Mouse (Mus musculus) left cerebral cortex, adult 9 months (tissue): Measurements from ENCODE around the gene Galnt16.

ENCODE experiments used
- DNase-seq, 2 experiments: peaks; one replicate each; pipeline ENCODE4 v3.0.0; 2022; ENCODE audit warnings: low spot score in 2 of 2

Gene Galnt16

GRCm38 (mm10) chr12:80530630-80531029, 12.6 kb downstream of the Galnt16 start:
- no peak for DNase-seq

GRCm38 (mm10) chr12:80531585-80531984, 13.5 kb downstream of the Galnt16 start:
- no peak for DNase-seq

- no peak for DNase-seq
These were observed 15.8 kb downstream of the Galnt16 start for GRCm38 (mm10) chr12:80533876-80534275.

- DNase-seq, result no peak
These were observed 19.2 kb downstream of the Galnt16 start for GRCm38 (mm10) chr12:80537313-80537712.

- no peak for DNase-seq
These were observed 20.2 kb downstream of the Galnt16 start for GRCm38 (mm10) chr12:80538311-80538710.

GRCm38 (mm10) chr12:80545310-80545709, 27.2 kb downstream of the Galnt16 start:
- peak in 1 of 2 experiments; percentile 41 for DNase-seq

GRCm38 (mm10) chr12:80549646-80550045, 31.6 kb downstream of the Galnt16 start:
- no peak for DNase-seq

- no peak for DNase-seq
These were observed 35.1 kb downstream of the Galnt16 start for GRCm38 (mm10) chr12:80553157-80553556.

GRCm38 (mm10) chr12:80554312-80554711, 36.2 kb downstream of the Galnt16 start:
- DNase-seq, result no peak

GRCm38 (mm10) chr12:80561904-80562303, 43.8 kb downstream of the Galnt16 start:
- no peak for DNase-seq

- no peak for DNase-seq
These were observed 44.7 kb downstream of the Galnt16 start for GRCm38 (mm10) chr12:80562793-80563192.

GRCm38 (mm10) chr12:80564990-80565389, 46.9 kb downstream of the Galnt16 start:
- DNase-seq, result no peak

- no peak for DNase-seq
These were observed 47.7 kb downstream of the Galnt16 start for GRCm38 (mm10) chr12:80565793-80566192.

GRCm38 (mm10) chr12:80566502-80566901, 48.4 kb downstream of the Galnt16 start:
- no peak for DNase-seq

- peak; percentile 45 to 58 for DNase-seq
These were observed 49.3 kb downstream of the Galnt16 start for GRCm38 (mm10) chr12:80567375-80567774.

GRCm38 (mm10) chr12:80569561-80569960, 51.5 kb downstream of the Galnt16 start:
- no peak for DNase-seq

GRCm38 (mm10) chr12:80574318-80574717, 56.2 kb downstream of the Galnt16 start:
- no peak for DNase-seq

- peak; percentile 60 to 74 for DNase-seq
These were observed 56.8 kb downstream of the Galnt16 start for GRCm38 (mm10) chr12:80574825-80575371.

GRCm38 (mm10) chr12:80577049-80577448, 59.0 kb downstream of the Galnt16 start:
- peak in 1 of 2 experiments; percentile 41 for DNase-seq

GRCm38 (mm10) chr12:80581357-80581756, 63.3 kb downstream of the Galnt16 start:
- no peak for DNase-seq

- peak in 1 of 2 experiments; percentile 47 for DNase-seq
These were observed 66.9 kb downstream of the Galnt16 start for GRCm38 (mm10) chr12:80584973-80585372.

GRCm38 (mm10) chr12:80594141-80594540, 76.1 kb downstream of the Galnt16 start:
- DNase-seq, result no peak

- DNase-seq, result no peak
These were observed 76.7 kb downstream of the Galnt16 start for GRCm38 (mm10) chr12:80594781-80595180.

GRCm38 (mm10) chr12:80595566-80595965, 77.5 kb downstream of the Galnt16 start:
- DNase-seq, result no peak
